Mouse (Mus musculus): ENCODE results near the gene Abcg4. TPM values are rescaled to one million over a fixed set of nuclear protein-coding genes. Genes with fewer than 3 reads are reported as not detected.

The Abcg4 gene
- total and polyA plus RNA-seq, 3 experiments = 4.1 to 17.1 TPM; not detected in 1

DNA sequence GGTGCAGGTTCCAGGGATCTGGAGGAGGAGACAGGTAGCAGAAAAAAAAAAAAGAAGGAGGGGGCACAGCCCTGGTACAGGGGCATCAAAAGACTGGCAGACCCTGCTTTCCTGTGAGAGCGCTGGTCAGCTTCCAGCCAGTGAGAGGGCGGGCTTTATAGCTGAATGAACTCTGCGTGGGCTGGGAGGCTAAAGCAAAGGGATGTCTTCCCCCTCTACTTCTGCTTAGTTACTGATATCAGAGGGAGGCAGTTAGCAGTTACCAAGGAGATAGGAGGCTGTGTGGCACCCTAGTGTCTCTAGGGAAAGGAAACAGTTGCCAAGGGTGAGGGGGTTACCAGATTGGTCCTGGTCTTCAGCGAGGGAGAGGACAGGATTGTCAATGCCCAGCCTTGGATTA, 38.0 kb downstream of the Abcg4 start (continued):
- TF ChIP-seq NELFE (IDR thresholded peaks at IDR 0.05; ENCODE audit: low read depth, low read length) = no peak
- TF ChIP-seq TAL1 (IDR thresholded peaks at IDR 0.05; ENCODE audit: low read length) = peak; percentile 9; the same call in 1 of the 2 replicates
- no peak for TF ChIP-seq TCF12 (IDR thresholded peaks at IDR 0.05; ENCODE audit: low read depth, low read length)
- no peak for TF ChIP-seq CHD1 (IDR thresholded peaks at IDR 0.05; ENCODE audit: low read depth, low read length)
- TF ChIP-seq SMC3 (IDR thresholded peaks at IDR 0.05; ENCODE audit: low read depth, low read length) = no peak
- TF ChIP-seq ZNF384 (IDR thresholded peaks at IDR 0.05; ENCODE audit: low read depth, low read length) = no peak

DNA sequence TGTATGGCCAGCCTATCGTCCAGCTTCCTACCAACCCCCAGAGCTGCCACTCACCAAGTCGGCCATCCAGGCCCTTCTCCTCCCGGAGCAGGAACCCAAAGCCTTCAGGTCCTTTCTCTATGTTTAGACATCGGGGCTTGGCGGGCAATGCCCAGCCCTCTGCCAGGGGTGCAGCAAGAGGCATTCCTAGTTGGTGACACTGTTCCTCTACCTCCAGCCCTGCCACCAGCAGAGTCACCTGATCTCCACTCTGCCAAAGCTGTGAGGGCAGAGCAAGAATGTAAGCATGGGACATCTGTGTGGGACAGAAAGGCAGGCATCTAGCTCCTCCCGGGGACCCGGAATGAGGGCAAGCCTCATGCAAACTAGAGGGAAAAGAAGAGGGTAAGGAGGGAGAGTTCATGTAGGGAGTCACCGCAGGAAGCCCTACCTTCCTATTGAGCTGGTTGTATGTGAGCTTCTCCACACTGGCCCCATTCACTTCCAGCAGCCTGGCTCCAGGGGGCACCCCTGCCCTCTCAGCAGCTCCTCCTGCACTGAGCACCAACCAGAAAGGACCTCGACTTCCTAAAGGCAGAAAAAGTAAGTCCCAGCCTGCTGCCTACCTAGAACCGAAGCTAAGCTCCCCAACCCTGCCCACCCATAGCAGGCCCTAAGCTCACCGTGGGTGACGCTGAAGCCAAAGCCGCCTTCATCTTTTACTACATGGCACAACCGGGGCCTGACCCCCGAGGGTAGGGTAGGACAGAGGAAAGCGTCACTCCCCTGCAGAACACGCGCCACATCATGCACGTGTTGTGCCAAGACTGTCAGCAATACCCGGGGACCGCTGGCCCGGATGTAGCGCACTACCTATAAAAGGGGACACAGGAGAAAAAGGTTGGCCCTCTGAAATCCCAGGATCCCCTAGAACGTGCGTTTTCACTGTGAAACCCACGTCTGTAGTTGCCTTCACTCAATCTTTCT, 39.0 kb downstream of the Abcg4 start:
- peak; percentile 60 for DNase-seq (ENCODE audit: low read depth, low spot score)
- peaks cover 0 to 11% of the 10 kb centered on the region in 2 experiments; a peak in 2 of 4 replicates for H3K4me1 ChIP-seq (ENCODE audit: control insufficient read depth in 1 of 2, insufficient read depth in 2 of 2, low read length in 2 of 2)
- H3K9ac ChIP-seq (ENCODE audit: control insufficient read depth, low read depth, low read length, poor library complexity, severe bottlenecking) = no peak overlapping the region
- H3K9me3 ChIP-seq (replicated peaks; ENCODE audit: insufficient read depth, low read length) = no peaks in the 10 kb centered on the region
- TF ChIP-seq MYB (IDR thresholded peaks at IDR 0.05; ENCODE audit: low read depth, low read length) (no peak), ZC3H11A (IDR thresholded peaks at IDR 0.05; ENCODE audit: low read depth, low read length) (peak; percentile 8; the same call in 1 of the 2 replicates), CTCF (IDR thresholded peaks at IDR 0.05 in 2 of 3, conservative IDR thresholded peaks at IDR 0.05 in 1 of 3; ENCODE audit: control insufficient read depth in 1 of 3, insufficient read depth in 1 of 3, low read depth in 2 of 3, low read length in 3 of 3, poor library complexity in 1 of 3, severe bottlenecking in 1 of 3) (peak; percentile 40 to 63 (median 62)), UBTF (IDR thresholded peaks at IDR 0.05; ENCODE audit: borderline replicate concordance, insufficient read depth, low read depth, low read length) (no peak), SMC3 (IDR thresholded peaks at IDR 0.05; ENCODE audit: low read depth, low read length) (peak; percentile 61), MEF2A (IDR thresholded peaks at IDR 0.05; ENCODE audit: extremely low read depth, insufficient replicate concordance, low read depth, low read length, poor library complexity, severe bottlenecking) (no peak), RAD21 (IDR thresholded peaks at IDR 0.05; ENCODE audit: low read depth, low read length) (peak; percentile 54)
- no peaks in the 10 kb centered on the region for H3K27me3 ChIP-seq (ENCODE audit: control insufficient read depth in 1 of 2, insufficient read depth in 2 of 2, low read length in 2 of 2)
- no peaks in the 10 kb centered on the region for H3K79me2 ChIP-seq (ENCODE audit: control insufficient read depth, insufficient read depth, low read length, poor library complexity)
- H3K4me3 ChIP-seq (ENCODE audit: control insufficient read depth in 1 of 2, insufficient read depth in 1 of 2, low read depth in 2 of 2, low read length in 2 of 2) = no peak overlapping the region
- H3K36me3 ChIP-seq (ENCODE audit: control insufficient read depth in 1 of 2, insufficient read depth in 2 of 2, low read length in 2 of 2) = peaks cover 0 to 7% of the 10 kb centered on the region in 2 experiments; a peak in 2 of 4 replicates
- H3K27ac ChIP-seq (ENCODE audit: control insufficient read depth, low read depth, low read length) = no peak overlapping the region

DNA sequence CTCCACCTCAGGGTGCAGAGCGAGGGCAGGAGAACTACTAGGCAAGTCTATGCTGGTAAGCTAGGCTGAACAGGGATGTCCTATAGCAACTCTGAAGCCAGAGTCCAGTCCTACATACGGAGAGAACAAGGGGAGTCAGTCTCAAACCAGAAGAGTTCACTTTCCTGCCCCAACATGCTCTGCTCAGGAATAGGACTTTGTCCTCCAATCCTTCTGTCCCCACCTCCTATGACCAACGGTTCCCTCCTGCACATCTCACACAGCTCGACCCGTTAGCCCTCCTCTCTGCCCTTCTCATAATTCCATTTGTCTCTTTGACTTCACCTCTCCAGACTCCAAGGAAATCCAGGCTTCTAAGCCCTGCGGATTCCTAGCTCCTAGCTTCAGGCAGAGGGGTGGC, 40.5 kb downstream of the Abcg4 start:
- Histone ChIP-seq H3K79me2 (ENCODE audit: control insufficient read depth, insufficient read depth, low read length, poor library complexity) (no peaks in the 10 kb centered on the region), H3K27ac (ENCODE audit: control insufficient read depth, low read depth, low read length) (no peak overlapping the region), H3K9me3 (replicated peaks; ENCODE audit: insufficient read depth, low read length) (no peaks in the 10 kb centered on the region), H3K36me3 (ENCODE audit: control insufficient read depth in 1 of 2, insufficient read depth in 2 of 2, low read length in 2 of 2) (peaks cover 0 to 7% of the 10 kb centered on the region in 2 experiments; a peak in 2 of 4 replicates), H3K9ac (ENCODE audit: control insufficient read depth, low read depth, low read length, poor library complexity, severe bottlenecking) (no peak overlapping the region), H3K27me3 (ENCODE audit: control insufficient read depth in 1 of 2, insufficient read depth in 2 of 2, low read length in 2 of 2) (no peaks in the 10 kb centered on the region), H3K4me3 (ENCODE audit: control insufficient read depth in 1 of 2, insufficient read depth in 1 of 2, low read depth in 2 of 2, low read length in 2 of 2) (no peak overlapping the region), H3K4me1 (ENCODE audit: control insufficient read depth in 1 of 2, insufficient read depth in 2 of 2, low read length in 2 of 2) (peaks cover 0 to 11% of the 10 kb centered on the region in 2 experiments; a peak in 2 of 4 replicates)
- no peak for TF ChIP-seq TCF12 (IDR thresholded peaks at IDR 0.05; ENCODE audit: low read depth, low read length)
- no peak for TF ChIP-seq E2F4 (IDR thresholded peaks at IDR 0.05; ENCODE audit: borderline replicate concordance, low read depth, low read length)
- TF ChIP-seq KAT2A (conservative IDR thresholded peaks at IDR 0.05; ENCODE audit: low read depth, low read length) = no peak
- no peak for TF ChIP-seq GABPA (IDR thresholded peaks at IDR 0.05; ENCODE audit: low read depth, low read length)
- TF ChIP-seq MXI1 (IDR thresholded peaks at IDR 0.05; ENCODE audit: low read depth, low read length) = no peak
- TF ChIP-seq ZC3H11A (IDR thresholded peaks at IDR 0.05; ENCODE audit: low read depth, low read length) = no peak
- TF ChIP-seq CHD2 (IDR thresholded peaks at IDR 0.05; ENCODE audit: low read length) = no peak
- TF ChIP-seq MYC (IDR thresholded peaks at IDR 0.05; ENCODE audit: low read depth, low read length) = no peak
- no peak for TF ChIP-seq SIN3A (IDR thresholded peaks at IDR 0.05; ENCODE audit: low read length)
- no peak for TF ChIP-seq RCOR1 (IDR thresholded peaks at IDR 0.05; ENCODE audit: low read depth, low read length)
- no peak for TF ChIP-seq MAZ (IDR thresholded peaks at IDR 0.05; ENCODE audit: low read depth, low read length)
- no peak for DNase-seq (ENCODE audit: low read depth, low spot score)

Data from MEL (cell line).